Mouse (Mus musculus) adrenal gland, postnatal 36 days (tissue): ENCODE measurements around the gene Kdelc2. TPM values are rescaled to one million over a fixed set of nuclear protein-coding genes. Genes with fewer than 3 reads are reported as not detected.

ENCODE experiments used
- DNase-seq, 2 experiments: peaks; one replicate each; pipeline ENCODE4 v3.0.0; 2021; ENCODE audit warnings: mixed read lengths in 1 of 2
- long read RNA-seq, 2 experiments: library from polyadenylated mRNA; stranded (forward); transcript quantifications; one replicate each; pipeline ENCODE4 v2.0.0; 2021; ENCODE audit warnings: borderline sequencing depth in 2 of 2
- total RNA-seq, 2 experiments: library from RNA; stranded (reverse); gene quantifications; 2 replicates each; pipeline ENCODE4 v1.2.3; 2021

Kdelc2 gene
- total RNA-seq: 10 to 100 TPM; 10.9 to 11.8 TPM
- long read RNA-seq, experiment 1, transcript Kdelc2-201 (8 exons, 3,642 nt): major isoform, 6 of 9 reads
- long read RNA-seq, experiment 1, partial matches to known transcripts: 1 of 9 reads
- long read RNA-seq, experiment 1, other reads (novel, unspliced or antisense): 2 of 9 reads
- long read RNA-seq, experiment 2, partial matches to known transcripts: 2 of 2 reads
- long read RNA-seq, experiment 2, other reads (novel, unspliced or antisense): 0 of 2 reads

DNA sequence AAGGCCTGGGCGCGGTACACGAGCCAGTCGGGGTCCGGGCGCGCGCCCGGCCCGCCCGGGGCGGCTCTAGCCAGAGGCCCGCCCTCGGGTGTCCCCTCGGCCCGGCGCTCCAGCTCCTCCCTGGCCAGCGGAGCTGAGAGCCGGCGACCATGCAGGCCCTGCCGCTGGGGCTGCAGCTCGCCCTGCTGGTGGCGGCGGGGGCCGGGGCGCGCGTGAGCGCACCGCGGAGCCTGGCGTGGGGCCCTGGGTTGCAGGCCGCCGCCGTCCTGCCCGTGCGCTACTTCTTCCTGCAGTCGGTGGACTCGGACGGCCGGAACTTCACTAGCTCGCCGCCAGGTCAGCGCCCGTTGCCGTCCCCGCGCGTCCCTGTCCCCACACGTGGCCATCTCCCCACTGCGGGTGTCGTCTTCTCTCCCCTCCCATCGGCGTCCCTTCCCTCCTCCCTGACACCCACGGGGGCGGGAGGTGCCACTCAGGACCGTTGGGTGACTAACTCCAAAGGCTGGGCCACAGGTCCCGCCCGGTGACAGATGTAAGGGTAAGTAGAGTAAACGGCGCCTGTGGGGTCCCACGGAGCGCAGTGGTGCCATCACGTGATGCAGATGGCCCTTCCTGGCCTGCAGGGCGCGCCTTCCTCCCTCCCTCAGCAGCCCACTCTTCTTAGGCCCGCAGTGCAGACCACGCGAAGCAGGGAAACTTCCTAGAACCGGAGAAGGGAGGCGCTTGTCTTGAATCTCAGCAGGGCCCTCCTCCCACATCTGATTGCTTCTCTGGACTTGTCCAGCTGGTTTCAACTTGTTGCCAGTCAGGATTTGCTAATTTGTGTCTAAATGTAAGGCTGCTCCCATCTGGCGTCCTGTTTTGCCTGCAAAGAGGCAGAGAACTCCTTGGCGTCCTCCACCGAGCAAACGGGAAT is at the start of gene Kdelc2:
TSS of gene Kdelc2 (plus strand) at position 75 of the 916 bp plus-strand sequence.
- peak; percentile 82 for DNase-seq

DNA sequence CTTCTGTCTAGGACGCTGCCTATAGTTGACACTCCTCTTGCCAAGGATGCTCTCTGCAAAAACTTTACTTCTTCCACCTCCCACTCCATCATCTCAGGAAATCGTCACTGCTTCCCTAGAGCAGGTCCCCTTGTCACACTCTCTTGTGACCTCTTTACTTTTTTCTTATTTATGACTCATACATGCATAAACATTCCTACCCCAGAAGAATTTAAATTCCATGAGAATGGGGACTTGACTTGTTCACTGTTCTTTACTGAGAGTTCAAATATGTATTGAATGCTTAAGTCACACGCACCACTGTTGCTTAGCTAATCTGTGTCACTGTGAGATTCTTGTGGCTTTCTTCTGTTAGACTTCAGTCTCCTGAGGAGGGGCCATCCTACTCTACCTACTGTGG is 48.7 kb upstream of the Kdelc2 start:
- DNase-seq: no peak

DNA sequence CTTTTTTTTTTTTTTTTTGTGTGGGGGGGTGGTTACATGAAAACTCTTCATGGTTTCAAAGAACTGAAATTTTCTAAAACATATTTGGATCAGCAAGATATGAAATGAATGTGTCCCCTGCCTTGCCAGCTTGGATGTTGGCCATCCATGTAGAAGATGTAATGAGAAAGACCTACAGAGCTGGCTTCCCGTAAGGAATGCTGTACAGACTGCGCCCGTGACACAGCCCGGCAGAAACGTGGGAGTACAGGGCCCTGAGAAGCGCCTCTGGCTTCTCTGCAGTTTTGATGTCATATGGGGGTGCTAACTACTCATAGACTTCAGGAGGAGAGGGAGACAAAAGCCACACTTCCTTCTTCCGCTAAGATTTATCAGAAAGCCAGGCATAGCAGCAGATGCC is 44.2 kb upstream of the Kdelc2 start:
- DNase-seq: no peak

DNA sequence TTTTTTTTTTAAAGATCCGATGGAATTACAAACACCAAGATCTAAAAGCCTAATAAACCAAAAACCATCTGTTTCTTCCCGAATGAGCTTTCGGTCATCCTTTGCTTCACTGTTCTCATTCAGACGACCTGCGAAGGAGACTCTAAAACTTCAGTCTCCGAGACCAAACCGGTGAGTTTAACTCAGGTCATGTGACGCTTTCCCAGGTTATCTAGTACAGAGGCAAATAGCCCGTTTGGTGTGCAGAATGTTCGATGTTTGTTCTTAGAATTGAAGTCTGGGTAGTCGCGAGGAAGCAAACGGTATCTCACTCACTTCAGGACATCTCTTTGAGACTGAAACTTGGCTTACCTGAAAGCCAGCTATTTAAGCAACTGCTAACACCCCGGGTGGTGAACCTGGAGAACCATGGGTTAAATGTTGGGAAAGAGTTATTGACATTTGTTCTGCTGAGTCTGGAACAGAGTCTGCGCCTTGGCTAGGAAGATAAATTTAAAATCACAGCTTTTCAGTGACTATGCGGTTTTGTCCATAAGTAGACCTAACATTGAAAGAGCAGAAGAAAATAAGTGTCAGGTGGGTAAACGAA is 43.4 kb upstream of the Kdelc2 start:
- DNase-seq: no peak

DNA sequence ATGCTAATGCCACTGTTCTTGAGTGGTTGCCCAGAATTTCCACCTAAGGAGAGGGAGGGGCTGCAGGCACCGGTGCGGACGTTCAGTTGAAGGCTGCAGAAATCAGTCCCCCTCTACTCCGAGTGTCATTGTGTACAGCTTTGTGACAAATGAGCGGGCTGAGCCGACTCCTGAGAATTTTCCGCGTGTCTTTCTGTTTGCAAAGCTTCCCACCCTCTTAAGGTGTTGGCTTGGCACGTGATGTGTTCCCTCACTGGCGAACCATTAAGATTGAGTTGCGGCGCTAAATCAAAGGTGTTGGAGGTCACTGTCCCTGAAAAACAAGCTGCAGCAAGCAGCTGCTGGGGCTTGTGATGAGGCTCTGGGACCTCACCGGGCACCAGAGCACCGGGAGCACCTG is 42.9 kb upstream of the Kdelc2 start:
- DNase-seq: peak in 1 of 2 experiments; percentile 19

DNA sequence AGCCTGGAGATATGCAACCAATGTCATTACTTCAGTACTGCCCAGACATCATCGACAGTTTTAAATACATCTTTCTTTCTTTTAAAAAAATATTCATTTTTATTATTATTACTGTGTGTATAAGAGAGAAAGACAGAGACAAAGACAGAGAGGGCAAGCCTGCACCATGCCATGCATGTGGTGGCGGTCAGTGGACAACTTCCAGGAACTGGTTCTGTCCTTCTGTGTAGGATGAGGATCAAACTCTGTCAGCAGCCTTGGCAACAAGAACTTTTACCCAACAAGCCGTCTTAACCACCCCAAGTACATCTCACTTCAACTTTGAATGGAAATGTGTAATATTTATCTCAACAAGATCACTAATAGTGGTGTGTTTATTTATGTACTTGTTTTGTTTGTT is 41.8 kb upstream of the Kdelc2 start:
- DNase-seq: no peak

DNA sequence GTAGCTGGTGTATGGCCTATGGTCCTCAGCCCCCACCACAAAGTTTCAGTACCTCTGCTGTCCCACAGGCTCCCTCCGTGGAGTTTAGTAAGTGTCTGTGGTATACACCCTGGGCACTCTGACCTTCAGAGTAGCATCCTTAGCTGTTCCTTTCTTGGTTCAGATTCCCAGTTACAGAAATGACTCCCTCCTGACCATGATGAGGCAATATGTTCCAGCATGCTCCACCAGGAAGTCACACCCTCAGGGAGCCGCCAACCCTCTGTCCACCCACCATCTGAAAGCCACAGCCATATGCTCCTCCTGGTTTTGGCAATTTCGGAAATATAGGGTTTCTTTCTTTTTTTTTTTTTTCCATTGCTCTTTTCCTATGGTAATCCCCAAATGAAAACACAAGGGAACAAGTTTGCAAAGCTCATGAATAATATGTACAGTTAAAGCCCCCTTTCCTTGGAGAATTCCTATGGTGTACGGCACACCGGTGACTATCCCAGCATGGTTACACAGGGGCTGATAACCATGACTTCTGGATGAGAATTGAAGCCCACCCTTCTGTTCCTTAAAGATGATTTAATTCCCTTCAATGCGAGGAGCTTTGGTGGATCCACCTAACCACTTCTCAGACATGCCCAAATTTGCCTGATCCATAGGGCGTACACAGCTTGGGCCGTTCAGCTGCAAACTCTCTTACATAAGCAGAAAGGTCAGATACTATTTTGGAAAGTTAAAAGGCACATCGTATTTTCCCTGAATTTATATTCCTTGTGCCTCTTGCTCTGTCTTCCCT is 39.0 kb upstream of the Kdelc2 start:
- no peak for DNase-seq

DNA sequence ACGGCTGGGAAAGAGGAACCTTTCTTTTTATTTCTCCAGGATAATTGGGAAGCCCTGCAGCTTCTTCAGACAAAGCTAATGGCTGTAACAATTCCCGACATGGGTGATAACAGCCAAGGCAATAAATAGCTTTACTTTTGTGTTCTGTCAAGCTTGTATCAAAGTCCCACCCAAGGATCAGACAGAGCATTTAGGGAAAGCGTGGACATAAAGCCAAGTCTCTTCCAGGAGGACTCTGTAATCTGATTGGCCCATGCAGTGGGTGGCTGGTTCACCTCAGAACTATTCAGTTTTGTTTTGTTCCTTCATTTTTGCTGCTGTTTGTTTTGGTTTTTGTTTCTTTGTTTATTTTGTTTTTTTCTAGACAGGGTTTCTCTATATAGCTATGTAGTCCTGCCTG is 38.1 kb upstream of the Kdelc2 start:
- DNase-seq: no peak

DNA sequence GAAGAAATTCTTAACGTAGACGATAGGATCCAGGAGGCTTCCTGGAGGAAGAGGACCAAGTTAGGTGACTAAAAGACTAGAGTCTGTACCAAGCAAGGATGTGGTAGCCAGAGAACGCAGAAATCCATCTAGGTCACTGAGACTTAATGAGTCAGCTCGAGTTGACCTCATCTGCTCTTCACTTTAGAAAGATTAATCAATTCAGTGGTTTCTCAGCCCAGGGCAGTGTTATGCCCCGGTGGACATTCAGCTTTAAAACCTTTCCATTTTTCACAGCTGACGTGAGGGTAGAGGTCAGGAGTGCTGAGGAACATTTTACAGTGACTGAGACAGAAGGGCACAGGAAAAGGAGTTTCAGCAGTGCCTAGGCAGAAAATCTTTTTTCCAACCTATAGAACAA is 37.4 kb upstream of the Kdelc2 start:
- DNase-seq: no peak

DNA sequence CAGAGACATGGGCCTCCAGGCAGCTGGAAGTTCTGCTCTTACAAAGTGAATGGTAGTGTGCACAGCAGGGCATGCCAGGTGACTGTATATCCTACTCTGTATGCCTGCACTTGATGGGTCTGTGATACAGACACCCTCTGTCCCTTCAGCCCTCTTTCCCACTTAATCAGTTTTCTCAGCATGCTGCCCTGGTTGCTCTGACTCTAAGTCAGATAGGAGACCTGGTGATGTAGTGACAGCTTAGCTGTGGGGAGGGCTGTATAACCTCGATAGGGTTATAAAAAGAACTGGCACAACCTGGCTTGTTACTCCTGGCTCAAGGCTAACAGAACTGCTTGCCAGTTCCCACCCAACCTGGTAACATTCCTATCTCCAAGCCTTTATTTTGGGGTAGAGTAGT is 34.6 kb upstream of the Kdelc2 start:
- DNase-seq: no peak

DNA sequence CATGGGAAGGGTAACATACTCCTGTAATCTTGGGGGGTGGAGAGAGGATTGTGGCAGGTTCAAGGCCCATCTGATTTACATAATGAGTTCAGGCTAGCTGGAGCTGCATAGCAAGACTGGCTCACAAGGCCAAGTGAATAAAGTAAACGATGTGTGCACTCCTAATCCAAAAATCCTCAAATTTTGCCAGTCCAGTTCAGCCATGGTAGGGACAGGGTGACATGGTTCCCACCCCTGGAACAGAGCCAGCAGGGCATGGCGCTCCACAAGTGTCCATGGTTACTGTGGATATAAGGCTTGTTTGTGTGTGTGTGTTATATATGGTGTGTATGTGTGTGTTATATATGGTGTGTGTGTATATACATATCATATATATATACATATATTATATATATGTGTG is 33.5 kb upstream of the Kdelc2 start:
- DNase-seq: no peak

DNA sequence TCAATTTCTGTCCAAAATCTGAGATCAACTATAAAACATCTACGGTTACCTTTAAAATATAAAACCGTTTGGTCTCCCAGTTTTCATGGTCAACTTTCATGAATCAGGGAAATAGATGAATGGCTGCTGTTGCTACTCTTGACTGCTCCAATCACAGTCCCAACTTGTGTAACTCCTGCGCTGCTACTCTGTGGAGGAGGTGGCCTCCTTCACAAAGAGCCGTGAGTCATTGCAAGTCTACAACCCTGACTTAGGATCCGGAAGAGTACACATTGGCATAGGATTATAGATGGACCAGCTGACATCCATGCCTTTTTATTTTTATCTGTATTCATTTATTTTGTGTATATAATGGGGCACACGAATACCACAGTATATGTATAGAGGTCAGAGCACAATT is 31.9 kb upstream of the Kdelc2 start:
- no peak for DNase-seq

DNA sequence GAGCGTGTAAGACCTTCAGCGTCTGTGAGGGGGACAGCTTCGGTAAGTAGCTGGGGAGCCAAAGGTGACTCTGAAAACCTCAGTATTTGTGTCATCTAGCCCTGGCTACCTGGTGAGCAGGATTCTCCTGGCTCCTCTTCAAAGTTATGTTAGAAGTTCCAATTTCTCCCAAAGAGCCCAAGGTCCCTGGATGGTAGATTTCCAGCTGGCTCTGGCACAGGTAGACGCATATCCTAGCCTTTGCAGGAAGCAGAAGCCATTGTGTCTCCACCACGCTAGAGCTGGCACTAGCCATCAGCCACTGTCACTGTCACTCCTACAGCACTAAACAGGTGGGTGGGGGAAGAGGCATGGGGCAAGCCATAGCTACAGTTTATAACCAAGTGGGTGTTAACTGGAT is 30.7 kb upstream of the Kdelc2 start:
- no peak for DNase-seq

DNA sequence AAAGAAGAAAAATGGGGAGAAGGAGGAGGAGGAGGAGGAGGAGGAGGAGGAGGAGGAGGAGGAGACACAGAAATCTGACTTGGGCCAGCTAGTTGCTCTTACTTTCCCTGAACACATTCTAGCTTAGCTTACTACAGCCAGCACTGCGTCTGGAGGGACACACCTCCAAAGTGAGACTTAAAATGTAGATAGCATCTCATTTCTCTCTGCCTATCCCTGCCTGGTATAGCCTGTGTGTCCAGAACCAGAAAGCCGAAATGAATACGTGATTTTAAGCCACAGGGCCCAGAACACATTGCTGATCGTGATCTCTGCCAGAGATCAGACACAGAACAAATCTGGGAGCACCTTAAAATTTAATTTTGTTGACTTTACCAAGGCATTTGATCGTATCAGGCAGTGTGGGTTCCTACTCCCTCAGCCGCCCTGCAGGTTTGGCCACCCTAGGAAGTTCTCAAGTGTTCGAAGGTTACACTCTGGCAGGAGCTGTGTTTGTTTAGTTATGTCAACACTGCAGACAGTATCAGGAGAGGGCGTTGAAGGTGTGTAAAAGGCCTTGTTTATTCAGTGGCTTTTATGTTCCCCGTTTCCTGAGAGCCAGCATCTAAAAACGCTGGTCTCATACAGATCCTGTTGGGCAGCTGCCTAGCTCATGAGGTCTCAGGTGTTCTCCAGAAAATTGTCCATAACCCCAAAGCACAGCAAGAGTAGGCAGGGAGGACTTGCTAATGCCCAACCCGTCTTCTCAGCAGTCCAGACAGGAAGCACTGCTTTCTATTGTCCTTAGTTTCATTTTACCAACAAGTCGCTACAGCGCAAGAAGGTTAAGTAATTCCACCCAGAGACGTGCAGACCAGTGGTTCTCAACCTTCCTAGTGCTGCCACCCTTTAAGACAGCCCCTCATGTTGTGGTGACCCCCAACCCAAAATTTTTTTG is 27.3 kb upstream of the Kdelc2 start:
- no peak for DNase-seq

DNA sequence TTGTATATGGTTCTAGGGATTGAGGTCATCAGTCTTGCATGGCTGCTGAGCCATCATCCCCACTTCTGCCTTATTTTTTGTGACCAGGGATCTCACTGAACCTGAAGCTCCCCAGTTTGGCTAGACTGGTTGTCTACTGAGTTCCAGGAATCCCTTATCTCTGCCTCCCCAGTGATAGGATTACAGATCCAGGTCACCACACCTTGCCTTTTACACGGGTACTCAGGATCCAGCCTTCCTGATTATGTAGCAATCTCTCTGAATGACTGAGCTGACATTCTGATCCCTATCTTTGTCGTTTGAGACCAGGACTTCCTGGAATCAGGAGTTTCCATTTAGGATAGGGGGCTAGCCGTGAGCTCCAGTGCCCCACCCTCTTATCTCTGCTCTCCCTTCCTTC is 12.5 kb upstream of the Kdelc2 start:
- DNase-seq: no peak

DNA sequence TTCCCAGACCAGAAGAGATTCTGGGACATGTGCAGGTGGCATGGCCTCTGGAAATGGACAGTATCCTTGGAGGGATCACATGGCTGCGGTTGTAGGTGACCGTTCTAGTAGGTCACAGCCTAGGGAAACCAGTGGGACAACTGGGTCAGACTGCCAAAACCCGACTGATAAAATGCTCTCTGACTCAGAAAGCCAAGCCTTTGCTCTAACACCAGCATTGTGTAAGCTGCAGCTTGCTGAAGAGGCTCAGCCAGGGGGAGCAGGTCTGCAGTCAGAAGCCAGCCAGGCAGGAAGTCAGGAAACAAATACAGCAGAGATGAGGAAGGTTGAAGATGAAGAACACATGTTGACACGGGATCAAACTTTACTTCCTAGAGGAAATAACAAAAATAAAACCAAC is 7.9 kb upstream of the Kdelc2 start:
- DNase-seq: peak; percentile 40 to 48

DNA sequence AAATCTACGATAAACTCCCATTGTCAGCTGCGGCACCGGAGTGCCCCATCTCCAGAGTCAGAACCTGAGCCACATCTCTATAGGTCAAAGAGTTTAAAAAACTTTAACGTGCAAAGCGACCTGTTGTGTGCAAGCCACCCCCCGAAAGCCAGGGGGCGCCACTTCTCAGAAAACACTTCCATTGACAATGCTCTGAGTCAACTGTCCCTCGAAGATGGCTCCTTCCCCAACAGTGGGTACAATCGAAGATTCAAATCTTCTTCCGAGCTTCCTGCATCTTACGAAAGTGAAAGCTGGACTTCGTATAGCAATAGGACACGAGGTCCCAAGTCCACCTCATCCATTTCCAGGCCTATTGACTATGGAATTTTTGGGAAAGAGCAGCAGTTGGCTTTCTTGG is 7.0 kb upstream of the Kdelc2 start:
- DNase-seq: peak in 1 of 2 experiments; percentile 20

DNA sequence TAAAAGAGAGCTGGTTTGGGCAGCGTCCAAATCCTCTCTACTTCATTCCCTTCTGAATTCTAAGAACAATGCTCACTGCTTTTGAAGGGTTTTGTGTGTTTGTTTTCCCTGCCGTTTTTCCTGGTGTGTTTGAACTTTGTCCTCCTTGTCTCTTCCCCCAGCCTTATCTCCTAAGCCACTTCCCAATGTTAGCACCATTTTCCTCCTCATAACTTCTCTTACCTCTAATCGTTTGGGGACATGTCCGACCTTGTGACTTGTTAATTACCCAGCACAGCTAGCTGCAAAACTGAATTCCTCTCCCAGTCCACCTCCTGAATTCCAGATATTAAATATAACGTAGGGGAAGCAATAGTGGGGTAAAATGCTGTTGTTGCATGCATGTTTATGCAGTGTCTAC is 6.2 kb upstream of the Kdelc2 start:
- no peak for DNase-seq

DNA sequence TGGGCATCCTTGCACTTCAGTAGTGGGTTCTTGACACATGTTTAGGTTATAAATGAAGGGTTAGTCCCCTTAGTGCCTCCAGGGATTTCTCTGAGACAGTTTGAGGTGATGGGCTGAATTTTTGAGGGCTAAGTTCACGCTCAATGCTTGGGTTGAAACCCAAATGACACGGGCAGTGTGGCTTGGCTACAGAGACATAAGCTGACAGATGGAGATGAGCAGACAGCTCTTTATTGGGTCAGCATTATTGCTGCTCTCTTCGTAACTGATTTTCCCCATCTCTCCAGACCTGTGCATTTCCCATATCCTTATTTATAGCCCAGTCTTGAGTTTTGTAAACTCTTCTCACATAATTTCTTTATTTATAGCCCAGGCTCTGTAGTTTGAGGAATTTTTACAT is 5.7 kb upstream of the Kdelc2 start:
- no peak for DNase-seq

DNA sequence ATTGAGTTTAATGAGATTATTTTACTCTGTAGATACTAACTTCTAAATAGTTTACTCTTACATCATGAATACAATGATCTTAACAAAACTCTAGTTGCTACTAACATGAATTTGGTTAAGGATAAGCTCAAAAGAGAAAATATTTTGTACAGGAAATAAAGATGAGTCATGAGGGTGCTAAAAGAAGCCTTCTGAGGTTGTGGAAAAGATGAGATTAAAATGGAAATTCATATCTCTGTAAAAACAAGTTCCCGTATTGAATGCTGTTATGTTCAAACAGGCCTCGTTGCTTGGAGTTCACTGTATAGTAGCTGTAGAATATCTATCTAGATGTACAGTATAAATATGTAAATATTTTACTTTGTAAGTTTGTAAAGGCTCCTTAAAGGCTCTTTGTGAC is 3.2 kb upstream of the Kdelc2 start:
- no peak for DNase-seq

DNA sequence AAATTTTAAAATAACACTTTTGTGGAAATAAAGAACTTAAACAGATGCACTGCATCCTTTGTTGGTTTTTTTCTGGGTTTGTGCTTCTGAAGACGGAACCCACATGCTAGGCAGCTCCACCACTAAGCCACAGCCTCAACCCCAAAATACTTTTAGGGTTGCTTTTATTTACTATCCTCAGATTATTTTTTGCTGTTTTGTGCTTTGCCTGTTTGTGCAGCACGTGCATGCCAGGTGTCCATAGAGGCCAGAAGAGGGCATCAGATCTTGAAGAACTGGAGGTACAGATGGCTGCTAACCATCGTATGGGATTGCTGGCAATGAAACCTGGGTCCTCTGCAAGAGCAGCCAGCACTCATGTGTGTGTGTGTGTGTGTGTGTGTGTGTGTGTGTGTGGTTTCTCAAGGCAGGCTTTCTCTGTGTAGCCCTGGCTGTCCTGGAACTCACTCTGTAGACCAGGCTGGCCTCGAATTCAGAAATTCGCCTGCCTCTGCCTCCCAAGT is 2.7 kb upstream of the Kdelc2 start:
- no peak for DNase-seq
